Mouse (Mus musculus) thymus, adult 18-20 months (tissue): ENCODE measurements at regions not wholly inside any gene's neighbourhood (a gene's known extent, or its start where the extent isn't known, plus 50 kb on each side); places are given as distances from the start of the nearest gene placed in this dataset.
A peak's percentile ranks its signal among the peaks of the same experiment; 100 is the strongest.
"Not testable (repeated sequence)": the region's sequence is repeated elsewhere in the genome, so short reads cannot be mapped to it uniquely, and the experiment has no call there.

Experiments used
- DNase-seq, 2 experiments: peaks; one replicate each; pipeline ENCODE4 v3.0.0; 2022; ENCODE audit warnings: mixed read lengths in 2 of 2

- DNase-seq, result no peak
These were observed 1948.3 kb downstream of the 9330182O14Rik start for GRCm38 (mm10) chr15:42082436-42082835.

- DNase-seq, result peak; percentile 18 to 52
These were observed 1966.6 kb downstream of the 9330182O14Rik start for GRCm38 (mm10) chr15:42100730-42101129.

DNA sequence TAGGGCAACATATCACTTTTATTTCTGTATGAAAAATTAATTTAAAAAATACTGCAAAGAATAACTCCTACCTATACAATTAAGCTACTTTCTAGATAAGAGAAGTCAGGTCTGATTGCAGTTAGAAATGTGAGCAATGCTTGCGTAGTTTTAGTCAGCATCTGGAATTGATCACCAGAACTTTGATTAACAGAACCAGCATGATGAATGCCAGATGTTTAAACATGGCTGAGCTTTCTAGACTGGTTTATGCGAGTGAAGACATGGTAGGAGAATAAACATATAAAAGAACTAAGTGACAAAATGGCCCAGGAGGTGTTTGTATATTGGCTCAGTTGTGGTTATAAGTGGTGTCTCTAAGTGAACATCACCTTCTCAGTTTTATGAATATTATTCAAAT lies 1970.7 kb downstream of the 9330182O14Rik start:
- DNase-seq, result no peak

GRCm38 (mm10) chr15:42107106-42107505 lies 1972.9 kb downstream of the 9330182O14Rik start:
- no peak for DNase-seq

- no peak for DNase-seq
These were observed 1977.6 kb downstream of the 9330182O14Rik start for GRCm38 (mm10) chr15:42111811-42112210.

GRCm38 (mm10) chr15:42127471-42127870 lies 1993.3 kb downstream of the 9330182O14Rik start:
- no peak for DNase-seq

GRCm38 (mm10) chr15:42128976-42129375 lies 1994.8 kb downstream of the 9330182O14Rik start:
- no peak for DNase-seq

GRCm38 (mm10) chr15:42166546-42166945 lies 2032.4 kb downstream of the 9330182O14Rik start:
- no peak for DNase-seq

DNA sequence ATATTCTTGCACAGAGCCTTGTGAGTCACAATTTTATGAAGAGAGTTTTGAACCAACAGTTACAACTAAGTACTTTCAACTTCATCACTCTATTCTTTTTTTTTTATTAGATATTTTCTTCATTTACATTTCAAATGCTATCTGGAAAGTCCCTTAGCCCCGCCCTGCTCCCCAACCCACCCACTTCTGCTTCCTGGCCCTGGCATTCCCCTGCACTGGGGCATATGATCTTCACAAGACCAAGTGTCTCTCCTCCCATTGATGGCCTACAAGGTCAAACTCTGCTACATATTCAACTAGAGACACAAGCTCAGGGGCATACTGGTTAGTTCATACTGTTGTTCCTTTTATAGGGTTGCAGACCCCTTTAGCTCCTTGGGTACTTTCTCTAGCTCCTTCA lies 2043.6 kb downstream of the 9330182O14Rik start:
- not testable (repeated sequence) for DNase-seq

DNA sequence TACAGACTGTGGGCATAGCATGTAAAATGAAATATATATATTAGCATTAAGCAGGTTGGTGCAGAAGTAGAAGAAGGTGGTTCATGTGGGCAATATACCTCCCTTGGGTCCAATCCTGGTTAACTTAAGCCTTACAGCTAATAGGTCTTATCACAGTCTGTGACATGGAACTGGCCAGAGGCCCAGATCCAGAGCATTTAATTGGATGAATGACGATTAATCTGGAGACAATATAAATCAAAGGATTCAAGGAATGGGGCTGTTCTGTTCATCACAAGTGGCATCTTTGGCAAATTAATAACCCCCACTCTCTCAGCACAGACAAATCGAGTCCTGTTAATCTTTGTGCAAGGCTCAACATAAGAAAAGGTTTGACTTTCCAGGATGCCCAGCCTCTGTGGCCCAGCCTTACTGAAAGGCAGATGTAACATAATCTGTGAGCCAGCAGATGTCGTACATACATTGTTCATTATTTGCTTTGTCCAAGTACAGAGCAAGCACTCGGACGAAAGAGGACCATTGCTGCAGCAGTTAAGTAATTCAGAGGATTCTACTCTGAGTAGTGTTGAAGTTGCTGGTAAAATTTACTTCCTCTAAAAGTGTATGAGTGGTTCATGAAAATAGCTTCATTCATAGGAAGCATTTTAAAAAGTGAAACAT lies 2073.2 kb downstream of the 9330182O14Rik start:
- no peak for DNase-seq

DNA sequence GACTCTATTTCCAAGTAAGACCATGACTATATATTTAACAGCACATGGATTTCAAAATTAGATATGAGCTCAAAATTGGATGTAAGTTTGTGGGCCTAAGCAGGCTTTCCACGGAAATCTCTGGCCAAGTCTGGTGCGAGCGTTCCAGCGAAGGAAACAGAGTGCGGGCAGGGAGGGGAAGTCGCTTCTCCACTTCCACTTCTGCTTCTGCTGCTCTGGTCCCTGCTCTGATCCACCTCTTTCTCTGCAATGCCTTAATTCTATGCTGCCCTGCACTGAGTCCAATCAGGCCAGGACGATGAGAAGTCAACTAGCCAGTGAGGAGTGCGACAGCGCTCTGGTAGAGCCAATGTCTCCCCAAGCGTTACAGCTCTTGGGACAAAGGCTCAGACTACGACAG lies 2085.3 kb downstream of the 9330182O14Rik start:
- no peak for DNase-seq

DNA sequence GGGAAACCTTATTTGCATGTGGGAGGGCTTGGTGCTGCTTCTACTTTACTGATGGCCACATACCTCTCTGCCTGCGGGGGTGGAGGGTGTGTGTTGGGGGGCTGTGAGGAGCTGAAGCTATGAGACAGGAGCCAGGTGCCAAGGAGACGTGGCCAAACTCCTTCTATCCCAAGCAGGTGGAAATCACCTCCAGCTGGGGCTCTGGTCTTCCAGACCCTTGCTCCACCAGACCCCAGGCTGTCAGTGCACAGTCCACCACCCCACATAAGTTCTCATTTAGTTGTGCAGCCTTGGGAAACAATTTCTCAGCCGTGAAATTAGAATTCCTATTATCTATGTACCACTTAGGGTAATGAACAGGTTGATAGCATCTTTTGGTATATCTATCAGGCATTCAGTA lies 2085.8 kb downstream of the 9330182O14Rik start:
- no peak for DNase-seq

DNA sequence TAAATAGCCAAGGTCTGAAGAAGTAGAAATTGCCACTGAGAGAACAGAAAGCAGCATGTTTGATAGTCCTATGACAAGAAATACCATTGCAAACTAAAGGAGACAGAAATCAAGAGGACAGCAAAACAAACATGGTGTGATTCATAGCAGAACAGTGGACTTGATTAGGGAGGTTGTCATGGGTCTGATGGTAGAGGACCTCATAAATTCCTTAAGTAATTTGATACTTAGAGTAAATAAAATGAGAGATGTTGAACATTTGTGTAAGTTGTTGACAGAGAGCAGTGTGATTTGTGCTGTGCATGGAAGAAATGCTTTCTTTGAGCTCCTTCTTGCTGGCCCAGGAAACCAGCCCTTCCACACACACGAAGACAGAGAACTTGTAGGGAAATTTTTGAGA lies 2090.8 kb downstream of the 9330182O14Rik start:
- no peak for DNase-seq

- no peak for DNase-seq
These were observed 2097.5 kb downstream of the 9330182O14Rik start for GRCm38 (mm10) chr15:42231692-42232091.

DNA sequence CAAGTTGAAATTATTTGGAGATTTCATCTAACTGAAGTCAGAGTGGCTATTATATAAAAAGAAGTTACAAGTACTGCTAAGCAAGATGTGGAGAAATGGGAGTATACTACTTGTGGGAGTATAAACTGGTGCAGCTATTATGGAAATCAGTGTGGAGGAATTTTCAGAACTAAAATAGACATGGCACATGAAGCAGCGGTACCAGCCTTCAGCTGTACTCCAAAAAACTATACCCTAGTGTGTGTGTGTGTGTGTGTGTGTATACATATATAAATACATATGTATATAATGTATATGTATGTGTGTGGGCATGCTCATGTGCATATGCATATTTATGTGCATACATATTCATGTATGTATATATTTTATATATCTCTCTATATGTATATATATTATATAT lies 2112.6 kb downstream of the 9330182O14Rik start:
- no peak for DNase-seq

DNA sequence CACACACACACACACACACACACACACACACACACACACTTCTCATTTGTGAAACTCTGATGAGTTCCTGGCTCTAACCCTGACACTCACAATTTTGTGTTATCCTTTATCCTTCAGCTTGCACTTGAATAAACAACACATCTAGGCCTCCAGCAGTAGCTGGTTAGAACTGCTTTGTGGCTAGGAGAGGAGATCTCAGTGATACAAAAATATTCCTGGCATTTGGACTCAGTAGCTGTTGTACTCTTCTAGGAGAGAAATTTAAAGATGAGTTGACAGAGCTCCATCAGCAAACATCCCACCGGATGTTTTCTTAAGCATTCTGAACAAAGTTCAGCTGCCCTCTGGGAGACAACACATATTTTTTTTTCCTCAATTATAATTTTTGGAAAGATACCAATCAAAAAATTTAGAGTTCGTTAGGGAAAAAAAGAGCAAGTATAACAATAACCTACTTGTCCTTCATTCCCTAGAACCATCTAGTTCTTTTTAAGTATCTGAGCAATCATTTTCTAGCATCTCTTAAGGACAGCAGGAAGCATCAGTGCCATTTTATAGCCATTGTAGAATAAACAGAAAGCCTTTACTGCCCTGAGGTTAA lies 2118.7 kb downstream of the 9330182O14Rik start:
- no peak for DNase-seq

- no peak for DNase-seq
These were observed 2122.2 kb downstream of the 9330182O14Rik start for GRCm38 (mm10) chr15:42256343-42256742.

GRCm38 (mm10) chr15:42275117-42275516 lies 2141.0 kb downstream of the 9330182O14Rik start:
- no peak for DNase-seq

- no peak for DNase-seq
These were observed 2143.1 kb downstream of the 9330182O14Rik start for GRCm38 (mm10) chr15:42277247-42277646.

DNA sequence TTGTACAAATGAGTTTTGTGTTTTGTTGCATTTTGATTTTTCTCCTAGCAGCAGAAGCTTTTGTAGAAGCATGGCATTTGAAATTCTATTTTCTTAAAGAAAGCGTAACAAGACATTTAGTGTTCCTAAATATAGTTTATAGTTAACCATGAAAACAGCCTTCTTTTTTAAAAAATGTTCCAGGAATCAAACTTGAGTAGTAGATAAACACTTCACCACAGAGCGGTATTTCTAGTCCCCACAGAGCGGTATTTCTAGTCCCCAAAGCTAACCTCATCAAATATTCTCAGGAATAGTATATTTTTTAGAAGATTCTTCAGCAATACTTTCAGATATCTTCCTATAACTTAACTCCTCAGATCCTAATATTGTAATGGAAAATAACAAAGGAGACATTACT lies 2146.6 kb downstream of the 9330182O14Rik start:
- no peak for DNase-seq

GRCm38 (mm10) chr15:42296406-42296805 lies 2162.2 kb downstream of the 9330182O14Rik start:
- no peak for DNase-seq

- DNase-seq, result no peak
These were observed 2163.3 kb downstream of the 9330182O14Rik start for GRCm38 (mm10) chr15:42297430-42297829.

GRCm38 (mm10) chr15:42301956-42302355 lies 2167.8 kb downstream of the 9330182O14Rik start:
- DNase-seq, result no peak

- no peak for DNase-seq
These were observed 2169.9 kb downstream of the 9330182O14Rik start for GRCm38 (mm10) chr15:42304097-42304496.

DNA sequence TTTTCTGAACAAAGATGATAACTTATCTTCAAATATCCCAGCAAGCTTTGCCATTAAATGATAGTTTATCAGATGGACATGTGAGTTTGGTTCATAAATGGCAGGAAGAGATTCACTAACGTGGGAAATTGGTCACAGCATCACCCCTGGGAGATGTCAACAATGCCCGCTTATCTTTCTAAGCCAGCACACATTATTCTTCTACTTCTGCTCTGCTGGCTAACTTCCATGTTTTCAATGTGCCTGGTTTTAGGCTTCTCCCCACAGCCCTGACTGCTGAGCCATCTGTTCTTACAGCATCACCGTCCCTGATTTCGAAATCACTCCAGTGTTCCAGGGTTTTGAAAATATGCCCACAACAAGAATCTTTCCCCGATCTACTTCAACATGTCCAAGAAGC lies 2175.4 kb downstream of the 9330182O14Rik start:
- DNase-seq, result no peak
